Mouse (Mus musculus) ovary, adult 18-20 months (tissue): Measurements from ENCODE around the gene Actg2.

Experiments
- DNase-seq: peaks from one replicate; pipeline ENCODE4 v3.0.0; 2022; ENCODE audit warnings: low spot score, mixed read lengths

The Actg2 gene

DNA sequence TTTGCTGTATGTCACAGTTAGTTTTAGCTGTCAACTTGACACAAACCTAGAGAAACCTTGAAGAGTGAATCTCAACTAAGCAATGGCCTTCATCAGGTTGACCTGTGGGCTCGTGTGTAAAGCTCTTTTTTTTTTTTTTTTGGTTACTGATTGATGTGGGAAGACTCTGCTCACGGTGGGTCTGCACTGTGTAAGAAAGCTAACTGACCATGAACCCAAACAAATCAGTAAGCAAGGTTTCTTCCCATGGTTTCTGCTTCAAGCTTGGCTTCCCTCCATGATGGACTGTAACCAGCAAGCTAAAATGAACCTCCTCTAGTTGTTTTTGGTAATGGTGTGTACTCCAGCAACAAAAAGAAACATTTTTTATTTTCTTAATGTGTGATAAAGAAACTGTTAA, 56.9 kb downstream of the Actg2 start:
- no peak for DNase-seq

DNA sequence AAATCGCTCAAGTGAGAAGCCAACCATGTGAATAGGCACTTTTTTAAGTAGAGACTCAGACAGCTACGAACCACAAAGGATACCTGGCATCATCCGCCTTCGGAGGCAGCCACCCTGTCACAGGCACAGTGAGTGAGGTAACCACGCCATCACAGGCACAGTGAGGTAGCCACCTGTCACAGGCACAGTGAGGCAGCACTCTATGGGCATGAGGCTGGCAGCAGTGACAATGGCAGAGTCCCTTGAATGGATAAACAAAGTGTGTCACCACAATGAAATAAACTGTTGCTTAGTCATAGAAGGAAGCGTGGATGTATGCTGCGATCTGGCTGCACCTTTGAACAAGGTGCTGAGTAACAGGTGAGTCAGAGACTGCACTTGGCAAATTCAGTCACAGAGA, 57.4 kb downstream of the Actg2 start:
- no peak for DNase-seq

DNA sequence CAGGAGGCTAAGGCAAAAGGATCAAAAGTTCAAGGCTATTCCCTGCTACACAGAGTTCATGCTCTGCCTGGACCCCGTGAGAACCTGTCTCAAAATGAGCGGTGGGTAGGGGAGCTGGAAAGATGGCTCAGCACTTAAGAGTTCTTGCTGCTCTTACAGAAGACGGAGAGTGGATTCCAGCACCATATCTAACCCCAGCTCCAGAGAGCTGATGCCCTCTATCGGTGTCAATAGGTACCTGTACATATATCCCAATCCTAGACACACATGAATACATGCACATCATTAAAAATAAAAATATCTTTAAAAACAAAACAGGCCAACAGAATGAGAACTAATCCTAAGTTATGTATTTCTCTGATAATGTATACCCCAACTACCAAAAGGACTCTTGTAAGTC, 57.8 kb downstream of the Actg2 start:
- no peak for DNase-seq

DNA sequence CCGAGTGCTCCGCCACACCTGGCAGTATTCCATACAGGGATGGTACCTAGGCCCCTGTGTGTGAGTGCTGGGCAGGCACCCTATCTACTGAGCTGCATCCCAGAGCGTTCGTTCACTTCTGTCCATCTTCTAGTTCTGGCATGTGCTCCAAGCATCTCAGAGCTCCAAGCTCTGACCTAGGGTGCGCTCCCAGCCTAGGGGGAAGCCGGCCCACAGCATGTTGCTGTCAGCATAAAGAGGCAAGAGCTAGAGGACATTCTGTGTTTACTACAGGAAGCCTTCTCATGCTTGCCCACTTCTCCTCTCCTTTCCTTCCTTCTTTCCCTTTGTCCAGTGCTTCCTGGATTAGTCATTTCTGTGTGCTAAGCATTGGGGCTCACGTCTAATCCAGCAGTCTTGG, 60.6 kb downstream of the Actg2 start:
- DNase-seq: no peak

DNA sequence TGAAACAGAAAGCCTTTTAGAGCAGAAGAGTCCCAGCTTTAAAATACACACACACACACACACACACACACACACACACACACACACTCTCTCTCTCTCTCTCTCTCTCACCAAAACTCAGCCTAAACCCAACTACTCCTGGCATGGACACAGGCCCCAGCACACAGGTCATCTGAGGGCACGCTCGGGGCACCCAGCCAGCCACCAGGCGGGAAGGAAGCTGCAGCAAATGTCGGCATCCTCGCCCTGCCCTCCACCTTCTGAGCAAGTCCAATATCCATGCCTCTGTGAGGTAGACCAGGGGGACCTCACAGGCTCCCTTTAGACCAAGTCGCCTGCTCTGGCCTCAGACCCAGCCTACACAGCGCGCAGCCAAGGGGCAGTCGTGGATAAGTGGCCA, 62.8 kb downstream of the Actg2 start:
- DNase-seq: no peak

DNA sequence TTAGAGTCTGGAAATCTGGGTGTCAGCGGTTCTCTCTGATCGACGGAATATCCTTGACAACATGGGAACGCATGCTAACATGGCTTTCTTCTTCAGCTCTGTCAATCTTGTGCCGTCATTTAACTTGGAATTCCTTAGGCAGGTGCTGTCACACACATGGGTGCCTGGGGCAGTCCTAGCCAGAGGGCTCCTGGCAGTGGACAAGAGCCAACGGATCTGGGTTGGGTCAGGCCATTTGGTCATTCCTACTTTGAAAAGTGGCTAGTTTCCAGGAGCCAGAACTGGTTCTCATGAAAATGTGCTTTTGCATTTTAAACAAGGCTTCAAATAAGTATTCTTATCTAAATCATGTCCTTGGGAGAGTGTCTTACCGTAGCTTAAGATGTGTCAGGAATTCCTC, 64.3 kb downstream of the Actg2 start:
- no peak for DNase-seq

DNA sequence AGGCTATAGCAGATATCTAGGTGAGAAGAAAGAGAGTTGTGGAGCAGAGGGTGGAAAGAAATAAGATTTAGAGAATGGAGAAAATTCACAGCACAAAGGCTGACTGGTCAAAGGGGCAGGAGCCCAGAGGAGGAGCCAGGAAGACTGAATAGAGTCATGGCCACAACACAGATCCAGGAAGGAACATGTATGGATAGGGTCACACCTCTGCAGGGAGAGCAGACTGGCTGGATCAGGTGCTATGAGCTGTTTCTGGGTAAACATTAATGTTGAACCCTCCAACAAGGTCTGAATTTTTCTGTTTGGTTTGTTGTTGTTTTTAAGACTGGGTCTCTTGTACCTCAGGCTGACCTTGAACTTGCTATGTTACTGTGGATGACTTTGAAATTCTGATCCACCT, 72.1 kb downstream of the Actg2 start:
- no peak for DNase-seq
